Mouse (Mus musculus): ENCODE data around the gene Kap.

DNA sequence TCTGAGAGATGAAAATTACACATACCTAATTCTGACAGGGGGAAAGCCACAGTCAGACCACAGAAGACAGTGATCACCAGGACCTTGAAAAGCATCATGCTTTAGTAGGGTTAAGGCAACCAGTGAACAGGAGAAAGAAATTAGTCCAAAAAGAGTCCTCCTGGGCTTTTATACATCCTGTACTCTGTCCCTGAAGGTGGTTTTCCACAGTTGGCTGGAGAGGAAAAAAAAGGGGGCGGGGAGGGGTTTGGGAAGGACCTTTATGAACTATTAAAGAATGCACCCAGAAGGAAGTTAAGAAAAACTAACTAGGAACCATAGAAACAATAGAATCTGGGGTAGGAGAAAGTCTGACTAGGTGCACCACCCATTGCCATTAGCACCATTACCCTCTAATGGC, at the start of gene Kap:
- TF ChIP-seq POLR2A (IDR thresholded peaks at IDR 0.05; ENCODE audit: borderline replicate concordance, control insufficient read depth, low read depth, low read length) (no peak), CTCF (IDR thresholded peaks at IDR 0.05; ENCODE audit: control insufficient read depth, insufficient read depth, low read length) (no peak)

Measured in bone marrow, adult 2 months (tissue).